ENCODE assay signal across 17 mouse cellular contexts in the genomic region with DNA sequence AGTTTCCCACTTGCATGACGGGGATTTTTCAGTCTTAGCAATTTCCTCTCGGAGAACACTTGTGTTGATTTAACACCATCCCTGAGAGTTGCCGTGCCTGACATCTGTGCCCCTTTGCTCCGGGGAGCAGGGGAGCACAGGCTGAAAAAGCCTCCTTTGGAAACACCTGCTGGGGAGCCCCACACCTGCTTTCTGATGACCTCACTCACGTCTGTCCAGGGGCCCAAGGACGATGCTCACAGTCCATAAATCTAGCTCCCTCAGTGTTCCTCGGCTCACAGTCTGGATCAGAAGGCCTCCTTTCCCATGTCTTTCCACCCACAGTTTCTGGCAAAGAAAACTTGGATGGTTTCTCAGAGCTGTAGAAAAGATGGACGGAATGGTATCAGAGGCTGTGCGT.
"Had no signal": no experiment of that assay in that cellular context is flagged by ENCODE, and none has a peak within 500 bp of the region (broad histone marks: within the 10 kb centered on the region; RNA-seq: fewer than 3 reads in every experiment).

No protein-coding gene starts in this region.

- H3K4me1 ChIP-seq: liver, embryonic 13.5 days; megakaryocyte, embryonic 14.5 days; midbrain, embryonic 15.5 days; neural tube, embryonic 12.5 days had no signal

- H3K27ac ChIP-seq: layer of hippocampus, adult 2 months; left cerebral cortex, adult 2 months; liver, embryonic 13.5 days; macrophage; midbrain, embryonic 15.5 days; neural tube, embryonic 12.5 days had no signal

- H3K4me2 ChIP-seq: liver, embryonic 13.5 days; midbrain, embryonic 11.5 days; midbrain, embryonic 15.5 days; neural tube, embryonic 12.5 days had no signal

- H3K9me3 ChIP-seq: midbrain, embryonic 15.5 days; neural tube, embryonic 12.5 days had no signal

- H3K36me3 ChIP-seq: liver, embryonic 13.5 days; midbrain, embryonic 15.5 days; neural tube, embryonic 12.5 days had no signal

- DNase-seq: kidney, adult 18-20 months; kidney, postnatal 10 days; kidney, postnatal 4 days; liver; liver, embryonic 13.5 days; liver, postnatal 0 days; right cerebral cortex, postnatal 4 days; spleen, adult 18-20 months; thymus, adult 18-20 months; thymus, postnatal 14 days had no signal

- H3K4me3 ChIP-seq: layer of hippocampus, adult 2 months; left cerebral cortex, adult 2 months; liver, embryonic 13.5 days; megakaryocyte, embryonic 14.5 days; midbrain, embryonic 15.5 days; neural tube, embryonic 12.5 days had no signal

- ATAC-seq: liver, postnatal 0 days; midbrain, embryonic 15.5 days had no signal

- H3K27me3 ChIP-seq: liver, embryonic 13.5 days; megakaryocyte, embryonic 14.5 days; midbrain, embryonic 15.5 days; neural tube, embryonic 12.5 days had no signal

- H3K9ac ChIP-seq: liver, embryonic 13.5 days; liver, postnatal 0 days; midbrain, embryonic 15.5 days; neural tube, embryonic 12.5 days had no signal
